Mouse (Mus musculus) liver, embryonic 14.5 days (tissue): Measurements from ENCODE around the gene Lysmd1. TPM values are rescaled to one million over a fixed set of nuclear protein-coding genes. Genes with fewer than 3 reads are reported as not detected.

Experiments
- ATAC-seq: fragments of 200-750 bp; cut with Nextera tagmentation; 2 replicates; pipeline ENCODE4 v1.8.0; 2017; ENCODE audit warnings: moderate number of reproducible peaks, mild to moderate bottlenecking, moderate library complexity; ENCODE audit not compliant: insufficient read depth
- DNase-seq, 3 experiments: peaks; one replicate each; pipeline ENCODE4 v3.0.0-alpha.2; 2012 to 2013; ENCODE audit warnings: low read depth in 3 of 3, low spot score in 3 of 3
- H3K27ac ChIP-seq: fragments of 300-500 bp; sonication (generic); 2 replicates; pipeline ENCODE4 v1.5.1; 2014; ENCODE audit warnings: moderate library complexity, mild to moderate bottlenecking, control low read depth, inconsistent platforms
- H3K27me3 ChIP-seq: fragments of 300-500 bp; sonication (generic); 2 replicates; pipeline ENCODE4 v1.6.1; 2014; ENCODE audit warnings: mild to moderate bottlenecking, low read length, moderate library complexity; ENCODE audit not compliant: control insufficient read depth, insufficient read depth
- H3K36me3 ChIP-seq: fragments of 300-500 bp; sonication (generic); replicated peaks from 2 replicates; pipeline ENCODE4 v1.6.1; 2014; ENCODE audit warnings: low read depth; ENCODE audit not compliant: control insufficient read depth, insufficient read depth
- H3K4me1 ChIP-seq, 2 experiments: fragments of 200-500 bp in 1 of 2; fragments of 300-500 bp in 1 of 2; sonication (generic) in 1 of 2; replicated peaks; 2 replicates each; pipeline ENCODE4 v1.6.1; 2012 to 2014; ENCODE audit warnings: antibody characterized with exemption in 1 of 2, inconsistent platforms in 1 of 2, low read length in 1 of 2; ENCODE audit not compliant: control insufficient read depth in 2 of 2, insufficient read depth in 2 of 2
- H3K4me2 ChIP-seq: fragments of 300-500 bp; sonication (generic); 2 replicates; pipeline ENCODE4 v1.6.1; 2014; ENCODE audit warnings: low read depth, mild to moderate bottlenecking, control low read depth, moderate library complexity
- H3K4me3 ChIP-seq, 2 experiments: fragments of 200-500 bp in 1 of 2; fragments of 300-500 bp in 1 of 2; sonication (generic) in 1 of 2; 2 replicates each; pipeline ENCODE4 v1.5.1; 2012 to 2014; ENCODE audit warnings: low read depth in 2 of 2, low read length in 2 of 2, mild to moderate bottlenecking in 2 of 2, control low read depth in 1 of 2, inconsistent platforms in 1 of 2, moderate library complexity in 1 of 2; ENCODE audit not compliant: insufficient read depth in 1 of 2
- H3K9ac ChIP-seq: fragments of 300-500 bp; sonication (generic); replicated peaks from 2 replicates; pipeline ENCODE4 v1.6.1; 2014; ENCODE audit warnings: mild to moderate bottlenecking, control low read depth, moderate library complexity
- H3K9me3 ChIP-seq: fragments of 300-500 bp; sonication (generic); 2 replicates; pipeline ENCODE4 v1.6.1; 2016; ENCODE audit warnings: low read length, mixed read lengths; ENCODE audit not compliant: control insufficient read depth
- CTCF ChIP-seq: IDR thresholded peaks from 2 replicates; pipeline ENCODE4 v1.5.1; 2016; ENCODE audit warnings: antibody characterized with exemption, low read depth, control low read depth
- EP300 ChIP-seq: IDR thresholded peaks from 2 replicates; pipeline ENCODE4 v1.6.1; 2016; ENCODE audit warnings: antibody characterized with exemption, low read depth
- WGBS: fragments of 180-500 bp; shearing (Covaris S2); extraction: QIAGEN DNeasy Blood & Tissue Kit; methylation state at CpG from one replicate; pipeline ENCODE4 v1.1.7; 2014; ENCODE audit not compliant: insufficient replicate concordance; 5-methylcytosine and 5-hydroxymethylcytosine counted together
- polyA plus RNA-seq, 2 experiments: library from polyadenylated mRNA; depleted of rRNA in 1 of 2; stranded (reverse) in 1 of 2; unstranded in 1 of 2; fragments of >200 nt; fragmentation: Nextera tagmentation in 1 of 2; extraction: Ambion mirVana in 1 of 2; gene quantifications; 2 replicates each; pipeline versions ENCODE4 v1.2.1 to v1.2.3; 2012 to 2014

Lysmd1 gene
- polyA plus RNA-seq, 2 experiments, result 3.9 to 5.2 TPM

DNA sequence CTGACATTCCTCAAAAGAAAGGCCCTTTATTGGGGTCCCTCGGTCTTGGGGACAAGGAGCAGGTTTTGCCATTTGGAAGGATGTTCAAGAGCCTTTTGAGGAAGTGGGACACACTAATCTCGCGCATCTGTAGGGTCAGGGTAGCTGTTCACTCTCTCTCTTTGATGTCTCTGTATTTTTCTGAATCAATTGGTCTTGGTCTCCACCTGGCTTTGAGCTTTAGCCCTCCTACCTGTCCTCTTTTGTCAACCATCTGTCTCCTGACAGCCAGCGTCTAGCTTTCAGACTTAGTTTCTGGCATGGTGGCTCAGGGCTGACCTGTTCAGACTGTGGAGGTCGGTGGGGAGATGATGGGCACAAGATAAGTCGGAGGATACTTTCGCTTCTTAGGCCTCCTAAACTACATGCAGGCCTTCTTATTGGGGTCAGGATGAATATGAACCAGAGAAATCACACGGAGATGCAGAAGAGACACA is 25.7 kb downstream of the Lysmd1 start:
- Histone ChIP-seq H3K27ac (no peak overlapping the region), H3K4me3 (peak overlapping the region; percentile 59 to 70), H3K9ac (peak overlapping the region; percentile 15), H3K9me3 (no peaks in the 10 kb centered on the region), H3K36me3 (no peaks in the 10 kb centered on the region), H3K4me1 (peaks cover 0 to 4% of the 10 kb centered on the region in 2 experiments; a peak in 1 of 4 replicates), H3K27me3 (peaks cover 33% of the 10 kb centered on the region), H3K4me2 (peak overlapping the region; percentile 89)
- 11% methylated on average over 8 of the region's 8 CpGs for WGBS
- DNase-seq, result no peak
- ATAC-seq, result no peak
- TF ChIP-seq CTCF, result no peak
- no peak for TF ChIP-seq EP300

GRCm38 (mm10) chr3:95159987-95160963 is 26.4 kb downstream of the Lysmd1 start, which contains the start of gene Sema6c:
Sema6c (plus strand) TSS chr3:95160457.
- peak; percentile 92 for ATAC-seq
- TF ChIP-seq CTCF (0 out of 2 replicates have a peak, but pooled peaks have one; percentile 11), EP300 (no peak)
- WGBS, result under 1% methylated on average over 64 of the region's 66 CpGs
- Histone ChIP-seq H3K36me3 (no peaks in the 10 kb centered on the region), H3K4me3 (peak within 1 kb of the TSS; percentile 59 to 70), H3K4me1 (peaks cover 2 to 4% of the 10 kb centered on the region in 2 experiments; a peak in 2 of 4 replicates), H3K4me2 (peak within 1 kb of the TSS; percentile 89), H3K9me3 (no peaks in the 10 kb centered on the region), H3K27me3 (peaks cover 33% of the 10 kb centered on the region), H3K27ac (no peak within 1 kb of the TSS), H3K9ac (peak within 1 kb of the TSS; percentile 54)
- DNase-seq, result peak; percentile 75 to 80 (median 77)

- peak overlapping the region; percentile 89 for H3K4me2 ChIP-seq
- peaks cover 2 to 4% of the 10 kb centered on the region in 2 experiments; a peak in 2 of 4 replicates for H3K4me1 ChIP-seq
- H3K9ac ChIP-seq, result no peak overlapping the region; the same call in 1 of the 2 replicates
- WGBS, result 3% methylated on average over 30 of the region's 30 CpGs
- peaks cover 33% of the 10 kb centered on the region for H3K27me3 ChIP-seq
- DNase-seq (no peak), ATAC-seq (no peak)
- TF ChIP-seq EP300 (no peak), CTCF (no peak)
- peak overlapping the region; percentile 59 to 70 for H3K4me3 ChIP-seq
- no peak overlapping the region for H3K27ac ChIP-seq
- no peaks in the 10 kb centered on the region for H3K36me3 ChIP-seq
- H3K9me3 ChIP-seq, result no peaks in the 10 kb centered on the region
Observed at GRCm38 (mm10) chr3:95161041-95161551, 27.2 kb downstream of the Lysmd1 start.

DNA sequence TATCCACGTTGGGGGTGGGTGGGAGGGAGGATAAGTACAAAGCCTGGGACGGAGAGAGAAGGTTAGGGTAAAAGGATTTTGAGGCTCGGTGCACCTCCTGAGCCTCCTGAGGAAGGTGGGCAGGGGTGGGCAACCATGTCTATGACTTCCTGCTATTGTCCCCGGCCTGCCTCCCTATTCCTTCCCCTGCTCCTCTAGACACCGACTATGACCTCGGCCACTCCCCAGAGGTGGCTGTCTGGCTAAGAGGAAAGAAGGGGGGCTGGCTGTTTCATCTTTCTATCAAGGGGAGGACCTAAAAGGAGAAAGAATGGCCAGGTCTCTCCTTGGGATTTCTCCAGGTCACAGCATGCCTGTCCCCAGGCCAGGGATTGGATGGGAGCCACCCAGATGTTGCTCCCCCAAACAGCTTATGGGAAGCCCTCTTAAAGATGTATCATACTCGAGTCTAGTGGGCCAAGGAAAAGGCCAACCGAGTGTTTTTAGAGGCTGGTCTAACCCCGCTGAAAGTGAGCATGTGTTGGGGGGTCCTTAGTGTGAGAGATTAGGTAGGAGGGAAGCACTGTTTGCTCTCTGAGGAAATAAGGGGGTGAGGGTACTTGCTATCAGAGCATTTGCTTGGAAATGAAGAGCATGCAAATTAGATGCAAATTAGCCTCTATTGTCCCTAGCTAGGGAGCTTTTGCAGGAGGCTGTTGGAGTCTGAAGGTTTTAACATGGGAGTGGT is 27.9 kb downstream of the Lysmd1 start:
- no peak for TF ChIP-seq EP300
- TF ChIP-seq CTCF, result no peak
- ATAC-seq, result no peak
- H3K9me3 ChIP-seq, result no peaks in the 10 kb centered on the region
- H3K36me3 ChIP-seq, result no peaks in the 10 kb centered on the region
- WGBS, result 15% methylated on average over 9 of the region's 9 CpGs
- peaks cover 2 to 4% of the 10 kb centered on the region in 2 experiments; a peak in 2 of 4 replicates for H3K4me1 ChIP-seq
- no peak overlapping the region for H3K9ac ChIP-seq
- peak overlapping the region in 1 of 2 experiments; percentile 59; a peak in 1 of 4 replicates for H3K4me3 ChIP-seq
- peak overlapping the region; percentile 89; the same call in 1 of the 2 replicates for H3K4me2 ChIP-seq
- peaks cover 33% of the 10 kb centered on the region for H3K27me3 ChIP-seq
- no peak overlapping the region for H3K27ac ChIP-seq
- DNase-seq, result no peak
